ENCODE assay signal across 9 mouse cellular contexts in genomic region chr2:28517206-28517909, GRCm38 (mm10). TPM values are rescaled to one million over a fixed set of nuclear protein-coding genes. Genes with fewer than 3 reads are reported as not detected.
A peak's percentile ranks its signal among the peaks of the same experiment; 100 is the strongest.
DNase-seq lines count a peak whose midpoint lies in the region; ATAC-seq and TF ChIP-seq lines count a peak whose summit lies in the region.
"Had no signal": no experiment of that assay in that cellular context is flagged by ENCODE, and none has a peak within 500 bp of the region (broad histone marks: within the 10 kb centered on the region; RNA-seq: fewer than 3 reads in every experiment).

No protein-coding gene starts in this region.

- peaks cover 5% of the 10 kb centered on the region; the same call in 1 of the 2 replicates for H3K36me3 ChIP-seq in forebrain, embryonic 13.5 days (ENCODE audit: poor library complexity, severe bottlenecking)
- peaks cover 28% of the 10 kb centered on the region for H3K36me3 ChIP-seq in hindbrain, embryonic 13.5 days
- peaks cover 14% of the 10 kb centered on the region for H3K36me3 ChIP-seq in limb, embryonic 13.5 days
- H3K36me3 ChIP-seq in midbrain, embryonic 16.5 days (ENCODE audit: control insufficient read depth, insufficient read depth, low read length), result no peaks in the 10 kb centered on the region
- no peaks in the 10 kb centered on the region for H3K36me3 ChIP-seq in stomach, postnatal 0 days (ENCODE audit: control insufficient read depth, insufficient read depth, low read length)

- H3K27me3 ChIP-seq in forebrain, embryonic 13.5 days, result no peaks in the 10 kb centered on the region
- H3K27me3 ChIP-seq in hindbrain, embryonic 13.5 days, result no peaks in the 10 kb centered on the region
- H3K27me3 ChIP-seq in limb, embryonic 13.5 days, result no peaks in the 10 kb centered on the region
- H3K27me3 ChIP-seq in midbrain, embryonic 16.5 days (ENCODE audit: control insufficient read depth, insufficient read depth, low read depth, low read length), result no peaks in the 10 kb centered on the region
- H3K27me3 ChIP-seq in stomach, postnatal 0 days (ENCODE audit: control insufficient read depth, insufficient read depth, low read length), result no peaks in the 10 kb centered on the region

- no peak overlapping the region for H3K9ac ChIP-seq in forebrain, embryonic 13.5 days
- H3K9ac ChIP-seq in hindbrain, embryonic 13.5 days, result peak overlapping the region; percentile 26; the same call in 1 of the 2 replicates
- H3K9ac ChIP-seq in limb, embryonic 13.5 days, result no peak overlapping the region
- H3K9ac ChIP-seq in midbrain, embryonic 16.5 days (ENCODE audit: low read depth, low read length), result no peak overlapping the region
- H3K9ac ChIP-seq in stomach, postnatal 0 days (ENCODE audit: low read length), result no peak overlapping the region

- no peak overlapping the region for H3K4me3 ChIP-seq in forebrain, embryonic 13.5 days
- no peak overlapping the region for H3K4me3 ChIP-seq in hindbrain, embryonic 13.5 days
- H3K4me3 ChIP-seq in limb, embryonic 13.5 days, result no peak overlapping the region
- no peak overlapping the region for H3K4me3 ChIP-seq in midbrain, embryonic 16.5 days (ENCODE audit: low read depth, low read length)
- no peak overlapping the region for H3K4me3 ChIP-seq in stomach, postnatal 0 days (ENCODE audit: low read depth, low read length)
- H3K4me3 ChIP-seq: erythroblast, embryonic 14.5 days had no signal

- no peak for ATAC-seq in forebrain, embryonic 13.5 days
- ATAC-seq in hindbrain, embryonic 13.5 days (ENCODE audit: low FRiP score), result no peak
- no peak for ATAC-seq in limb, embryonic 13.5 days (ENCODE audit: low FRiP score, low read depth)
- ATAC-seq in midbrain, embryonic 16.5 days, result no peak
- ATAC-seq in stomach, postnatal 0 days (ENCODE audit: low FRiP score, low TSS enrichment), result peak; percentile 86

- DNase-seq in ovary, postnatal 14 days (ENCODE audit: low spot score), result peak; percentile 70
- no peak for DNase-seq in ovary, postnatal 10 days (ENCODE audit: low spot score)
- peak; percentile 51 for DNase-seq in c-Kit-negative CD71-positive TER-119-positive erythroid progenitor cells, embryonic 14.5 days (ENCODE audit: low read depth, low spot score)
- DNase-seq in stomach, postnatal 0 days (ENCODE audit: low spot score), result peak; percentile 94

- 44% methylated on average over 5 of the region's 5 CpGs for WGBS in forebrain, embryonic 13.5 days
- 45% methylated on average over 5 of the region's 5 CpGs for WGBS in hindbrain, embryonic 13.5 days
- WGBS in limb, embryonic 13.5 days, result 43% methylated on average over 5 of the region's 5 CpGs
- WGBS in midbrain, embryonic 16.5 days, result 46% methylated on average over 5 of the region's 5 CpGs
- 30% methylated on average over 5 of the region's 5 CpGs for WGBS in stomach, postnatal 0 days

- peak; percentile 97 for TF ChIP-seq CTCF in stomach, postnatal 0 days (IDR thresholded peaks at IDR 0.05; ENCODE audit: low read depth)

- TF ChIP-seq EP300 in stomach, postnatal 0 days (optimal IDR thresholded peaks at IDR 0.05), result no peak

- H3K27ac ChIP-seq in forebrain, embryonic 13.5 days, result peak overlapping the region; percentile 44
- H3K27ac ChIP-seq in hindbrain, embryonic 13.5 days, result peak overlapping the region; percentile 55
- peak overlapping the region; percentile 61; the same call in 1 of the 2 replicates for H3K27ac ChIP-seq in limb, embryonic 13.5 days
- H3K27ac ChIP-seq in midbrain, embryonic 16.5 days (ENCODE audit: low read length), result peak overlapping the region; percentile 33
- H3K27ac ChIP-seq in stomach, postnatal 0 days (replicated peaks), result peak overlapping the region; percentile 87

- H3K4me1 ChIP-seq in forebrain, embryonic 13.5 days, result peaks cover 81% of the 10 kb centered on the region
- peaks cover 86% of the 10 kb centered on the region for H3K4me1 ChIP-seq in hindbrain, embryonic 13.5 days (replicated peaks)
- peaks cover 53% of the 10 kb centered on the region for H3K4me1 ChIP-seq in limb, embryonic 13.5 days
- peaks cover 60% of the 10 kb centered on the region for H3K4me1 ChIP-seq in midbrain, embryonic 16.5 days (ENCODE audit: control insufficient read depth, insufficient read depth, low read length)
- H3K4me1 ChIP-seq in stomach, postnatal 0 days (replicated peaks; ENCODE audit: control insufficient read depth, insufficient read depth), result peaks cover 8% of the 10 kb centered on the region

- H3K9me3 ChIP-seq in forebrain, embryonic 13.5 days (replicated peaks), result no peaks in the 10 kb centered on the region
- H3K9me3 ChIP-seq in hindbrain, embryonic 13.5 days, result no peaks in the 10 kb centered on the region
- H3K9me3 ChIP-seq in limb, embryonic 13.5 days, result no peaks in the 10 kb centered on the region
- no peaks in the 10 kb centered on the region for H3K9me3 ChIP-seq in midbrain, embryonic 16.5 days (replicated peaks; ENCODE audit: control insufficient read depth, low read length, poor library complexity, severe bottlenecking)
- H3K9me3 ChIP-seq in stomach, postnatal 0 days (ENCODE audit: control insufficient read depth, low read length), result no peaks in the 10 kb centered on the region

- peak overlapping the region; percentile 22 for H3K4me2 ChIP-seq in forebrain, embryonic 13.5 days
- H3K4me2 ChIP-seq in hindbrain, embryonic 13.5 days, result peak overlapping the region; percentile 27; the same call in 1 of the 2 replicates
- H3K4me2 ChIP-seq in limb, embryonic 13.5 days (replicated peaks), result no peak overlapping the region
- peak overlapping the region; percentile 34; the same call in 1 of the 2 replicates for H3K4me2 ChIP-seq in midbrain, embryonic 16.5 days (ENCODE audit: low read length)
- H3K4me2 ChIP-seq in stomach, postnatal 0 days (replicated peaks; ENCODE audit: low read depth), result no peak overlapping the region

RNA-seq across cellular contexts. Expression of gene Ralgds, which starts 4.4 kb away (rescaled TPM):
- 50.9 and 53.6 TPM in 2 replicates for polyA plus RNA-seq in forebrain, embryonic 13.5 days (2015; fragmentation: Nextera tagmentation; extraction: Ambion mirVana)
- polyA plus RNA-seq in hindbrain, embryonic 13.5 days (2015; fragmentation: Nextera tagmentation; extraction: Ambion mirVana), result 78.9 and 87.9 TPM in 2 replicates
- polyA plus RNA-seq in limb, embryonic 13.5 days (2015; fragmentation: Nextera tagmentation; extraction: Ambion mirVana), result 45.1 and 53.8 TPM in 2 replicates
- polyA plus RNA-seq in midbrain, embryonic 16.5 days (2015; fragmentation: Nextera tagmentation; extraction: Ambion mirVana), result 78.4 and 82.0 TPM in 2 replicates
- polyA plus RNA-seq in stomach, postnatal 0 days (2015; fragmentation: Nextera tagmentation; extraction: Ambion mirVana), result 23.9 and 26.8 TPM in 2 replicates

RNA-seq across cellular contexts. Expression of gene Gm10134, which starts 11.5 kb away (rescaled TPM):
- polyA plus RNA-seq in forebrain, embryonic 13.5 days (2015; fragmentation: Nextera tagmentation; extraction: Ambion mirVana), result 0.53 and 0.76 TPM in 2 replicates
- polyA plus RNA-seq in hindbrain, embryonic 13.5 days (2015; fragmentation: Nextera tagmentation; extraction: Ambion mirVana), result 2.1 and 3.6 TPM in 2 replicates
- 1.4 and 2.5 TPM in 2 replicates for polyA plus RNA-seq in limb, embryonic 13.5 days (2015; fragmentation: Nextera tagmentation; extraction: Ambion mirVana)
- polyA plus RNA-seq in midbrain, embryonic 16.5 days (2015; fragmentation: Nextera tagmentation; extraction: Ambion mirVana), result 2.3 and 3.6 TPM in 2 replicates
- polyA plus RNA-seq in stomach, postnatal 0 days (2015; fragmentation: Nextera tagmentation; extraction: Ambion mirVana), result 5.5 and 6.2 TPM in 2 replicates
- polyA plus RNA-seq: erythroblast, embryonic 14.5 days had no signal

RNA-seq across cellular contexts. Expression of gene Gbgt1, which starts 20.7 kb away (rescaled TPM):
- polyA plus RNA-seq in forebrain, embryonic 13.5 days (2015; fragmentation: Nextera tagmentation; extraction: Ambion mirVana), result 0.43 TPM in 1 of 2 replicates, not detected in the other
- 0.52 and 1.0 TPM in 2 replicates for polyA plus RNA-seq in hindbrain, embryonic 13.5 days (2015; fragmentation: Nextera tagmentation; extraction: Ambion mirVana)
- polyA plus RNA-seq in limb, embryonic 13.5 days (2015; fragmentation: Nextera tagmentation; extraction: Ambion mirVana), result 0.94 and 0.95 TPM in 2 replicates
- polyA plus RNA-seq in midbrain, embryonic 16.5 days (2015; fragmentation: Nextera tagmentation; extraction: Ambion mirVana), result 1.1 and 1.2 TPM in 2 replicates
- 1.2 and 1.3 TPM in 2 replicates for polyA plus RNA-seq in stomach, postnatal 0 days (2015; fragmentation: Nextera tagmentation; extraction: Ambion mirVana)
- polyA plus RNA-seq: erythroblast, embryonic 14.5 days had no signal

RNA-seq across cellular contexts. Expression of gene Cel, which starts 45.8 kb away (rescaled TPM):
- 0.14 TPM in 1 of 2 replicates, not detected in the other for polyA plus RNA-seq in forebrain, embryonic 13.5 days (2015; fragmentation: Nextera tagmentation; extraction: Ambion mirVana)
- polyA plus RNA-seq in hindbrain, embryonic 13.5 days (2015; fragmentation: Nextera tagmentation; extraction: Ambion mirVana), result 0.08 and 0.13 TPM in 2 replicates
- polyA plus RNA-seq in limb, embryonic 13.5 days (2015; fragmentation: Nextera tagmentation; extraction: Ambion mirVana), result 0.11 TPM in 1 of 2 replicates, not detected in the other
- polyA plus RNA-seq in midbrain, embryonic 16.5 days (2015; fragmentation: Nextera tagmentation; extraction: Ambion mirVana), result not detected in 2 replicates
- polyA plus RNA-seq in stomach, postnatal 0 days (2015; fragmentation: Nextera tagmentation; extraction: Ambion mirVana), result 2.0 and 3.3 TPM in 2 replicates
- polyA plus RNA-seq: erythroblast, embryonic 14.5 days had no signal

RNA-seq across cellular contexts. Expression of gene Mrps2, which starts 49.5 kb away (rescaled TPM):
- 52.5 and 54.3 TPM in 2 replicates for polyA plus RNA-seq in forebrain, embryonic 13.5 days (2015; fragmentation: Nextera tagmentation; extraction: Ambion mirVana)
- 51.9 and 52.6 TPM in 2 replicates for polyA plus RNA-seq in hindbrain, embryonic 13.5 days (2015; fragmentation: Nextera tagmentation; extraction: Ambion mirVana)
- polyA plus RNA-seq in limb, embryonic 13.5 days (2015; fragmentation: Nextera tagmentation; extraction: Ambion mirVana), result 59.4 and 60.0 TPM in 2 replicates
- polyA plus RNA-seq in midbrain, embryonic 16.5 days (2015; fragmentation: Nextera tagmentation; extraction: Ambion mirVana), result 45.7 and 47.8 TPM in 2 replicates
- polyA plus RNA-seq in stomach, postnatal 0 days (2015; fragmentation: Nextera tagmentation; extraction: Ambion mirVana), result 25.3 and 28.3 TPM in 2 replicates

Comparison
In these comparisons a context has a peak if more than half of its experiments do, and no peak if none do; other contexts are left out.
1. H3K27ac ChIP-seq: peak in every context shown above with its lines; median percentile 87 in stomach, postnatal 0 days; 61 in limb, embryonic 13.5 days; 55 in hindbrain, embryonic 13.5 days; 44 in forebrain, embryonic 13.5 days; 33 in midbrain, embryonic 16.5 days.
2. H3K4me2 ChIP-seq: peak in forebrain, embryonic 13.5 days (single experiment), hindbrain, embryonic 13.5 days (single experiment) and midbrain, embryonic 16.5 days (single experiment); none in limb, embryonic 13.5 days (single experiment) and stomach, postnatal 0 days (single experiment).